Mouse (Mus musculus) cerebral cortex, adult 2 months (tissue): ENCODE measurements around the gene Tmem39a.

Experiments used
- WGBS: fragments of 180-500 bp; shearing (Covaris S2); methylation state at CpG from one replicate; pipeline ENCODE4 v1.1.7; 2018; 5-methylcytosine and 5-hydroxymethylcytosine counted together

Gene Tmem39a

GRCm38 (mm10) chr16:38558221-38558748 is at the start of gene Tmem39a:
Gene Tmem39a, plus strand, starts transcription at chr16:38558698.
- WGBS, result 81% methylated on average over 3 of the region's 3 CpGs

DNA sequence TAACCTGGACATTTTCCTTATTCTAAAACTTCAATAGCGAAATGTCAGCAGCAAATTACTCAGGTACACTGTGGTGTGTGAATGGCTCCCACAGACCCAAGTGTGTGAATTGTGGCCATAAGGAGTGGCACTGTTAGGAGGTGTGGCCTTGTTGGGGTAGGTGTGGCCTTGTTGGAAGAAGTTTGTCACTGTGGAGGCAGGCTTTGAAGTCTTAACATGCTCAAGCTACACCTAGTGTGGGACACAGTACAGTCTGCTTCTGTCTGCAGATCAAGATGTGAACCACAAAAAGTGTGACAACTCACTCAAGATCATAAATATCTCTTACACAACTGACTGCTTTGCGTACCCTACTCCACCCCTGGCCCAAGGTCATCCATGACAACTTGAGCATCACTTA is 47.7 kb upstream of the Tmem39a start:
- WGBS, result 96% methylated on average over 2 of the region's 2 CpGs

- WGBS, result 100% methylated on average over 2 of the region's 2 CpGs
Measured at GRCm38 (mm10) chr16:38519140-38519539, 39.4 kb upstream of the Tmem39a start.

- WGBS, result 29% methylated on average over 8 of the region's 8 CpGs
Measured at GRCm38 (mm10) chr16:38521211-38521987, 37.1 kb upstream of the Tmem39a start.

DNA sequence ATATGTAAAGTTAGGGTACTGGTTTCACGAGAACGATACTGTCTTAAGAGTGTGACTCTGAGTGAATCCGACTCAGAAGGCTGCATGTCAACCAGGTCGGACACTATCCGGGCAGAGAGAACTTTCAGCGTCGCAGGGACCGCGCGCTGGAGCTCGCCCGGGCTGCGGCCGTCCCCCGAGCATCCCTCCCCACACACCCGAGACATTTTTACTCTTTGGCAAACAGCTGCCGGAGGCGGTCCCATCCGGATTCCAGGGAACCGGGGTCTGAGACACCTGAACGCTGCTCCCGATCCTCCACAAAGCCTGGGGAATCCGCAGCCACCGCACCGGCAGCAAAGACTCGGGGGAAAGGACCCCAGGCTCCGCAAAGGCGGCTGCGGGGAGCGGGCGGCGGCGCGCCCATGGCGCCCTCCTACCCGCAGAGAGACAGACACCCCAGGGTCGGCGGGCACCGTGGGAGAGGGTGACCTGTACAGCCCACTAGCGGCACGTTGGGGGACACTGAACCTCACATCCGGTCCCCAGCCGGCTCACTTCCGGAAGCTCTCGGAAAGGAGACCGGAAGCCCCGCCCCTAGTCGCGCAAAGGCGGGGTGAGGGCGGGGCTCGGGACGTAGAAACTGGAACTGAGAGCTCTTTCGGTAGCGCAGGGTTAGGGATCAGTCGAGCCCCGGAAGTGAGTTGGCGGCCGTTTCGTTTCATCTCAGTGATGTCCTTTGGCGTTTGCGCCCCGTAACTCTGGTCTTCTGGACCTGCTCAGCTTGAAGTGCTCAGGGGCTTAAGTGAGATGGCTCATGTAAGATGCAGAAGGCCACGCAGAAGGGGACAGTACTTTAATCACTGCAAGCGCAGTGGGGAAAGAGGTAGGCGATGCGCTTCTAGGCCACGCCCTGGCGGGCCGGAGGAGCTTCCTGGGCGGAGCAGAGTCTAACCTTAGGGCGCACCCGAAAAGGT is 36.1 kb upstream of the Tmem39a start, which contains the start of gene Timmdc1:
Gene Timmdc1, minus strand, starts transcription at position 535 of the 956 bp plus-strand sequence.
- WGBS, result under 1% methylated on average over 73 of the region's 73 CpGs

GRCm38 (mm10) chr16:38526264-38526663 is 32.2 kb upstream of the Tmem39a start:
- 84% methylated on average over 6 of the region's 6 CpGs for WGBS

- 27% methylated on average over 8 of the region's 8 CpGs for WGBS
Measured at GRCm38 (mm10) chr16:38536544-38537146, 21.9 kb upstream of the Tmem39a start.

- WGBS, result 79% methylated on average over 13 of the region's 13 CpGs
Measured at GRCm38 (mm10) chr16:38538716-38539380, 19.6 kb upstream of the Tmem39a start.

GRCm38 (mm10) chr16:38548000-38548399 is 10.5 kb upstream of the Tmem39a start:
- 87% methylated on average over 1 of the region's 1 CpGs for WGBS

DNA sequence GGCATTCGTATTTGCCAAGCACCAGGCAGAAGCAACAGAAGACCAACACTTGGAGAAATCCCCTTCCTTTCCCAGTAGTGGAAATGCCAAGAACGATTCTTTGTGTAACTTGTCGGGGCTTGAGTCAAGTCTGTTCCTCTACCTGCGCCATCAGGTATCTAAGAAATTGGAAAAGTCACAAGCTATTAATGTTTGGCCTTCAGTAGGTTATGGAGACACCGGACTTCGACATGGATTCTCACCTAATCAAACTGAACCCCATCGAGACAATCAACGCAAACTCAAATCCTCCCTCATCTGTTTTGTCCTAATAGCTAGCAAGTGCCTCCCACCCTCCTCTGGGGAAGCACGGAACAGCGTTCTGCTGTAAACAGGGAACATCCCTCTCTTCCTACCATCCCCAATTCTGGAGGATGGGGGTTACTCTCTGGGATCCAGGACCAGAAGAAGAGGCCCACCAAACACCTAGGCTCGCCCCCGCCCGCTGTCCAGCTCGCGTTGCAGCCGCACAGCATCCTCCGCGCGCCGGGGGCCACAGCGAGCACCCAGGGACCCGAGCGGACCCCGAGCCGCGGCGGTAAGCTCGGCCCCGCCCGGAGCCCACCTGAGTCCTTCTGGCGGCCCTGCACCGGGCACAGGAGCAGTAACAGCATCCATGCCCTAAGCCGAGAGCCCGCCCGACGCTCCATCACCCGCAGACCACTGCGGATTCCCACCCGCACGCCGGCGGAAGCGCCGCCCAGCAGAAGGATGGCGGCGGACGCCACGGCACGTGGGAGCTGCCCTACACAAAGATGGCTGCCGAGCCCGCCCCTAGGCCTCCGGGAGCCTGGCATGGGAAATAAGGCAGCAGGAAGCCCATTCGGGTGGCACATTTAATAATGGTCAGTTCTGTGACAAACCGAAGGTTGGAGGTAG is 8.8 kb upstream of the Tmem39a start, which contains the start of gene Poglut1:
Gene Poglut1, minus strand, starts transcription at position 780 of the 918 bp plus-strand sequence.
- under 1% methylated on average over 54 of the region's 54 CpGs for WGBS

GRCm38 (mm10) chr16:38555988-38556387 is 2.5 kb upstream of the Tmem39a start:
- WGBS, result 66% methylated on average over 3 of the region's 3 CpGs

GRCm38 (mm10) chr16:38562131-38562967 is 3.9 kb downstream of the Tmem39a start:
- WGBS, result 6% methylated on average over 37 of the region's 37 CpGs

DNA sequence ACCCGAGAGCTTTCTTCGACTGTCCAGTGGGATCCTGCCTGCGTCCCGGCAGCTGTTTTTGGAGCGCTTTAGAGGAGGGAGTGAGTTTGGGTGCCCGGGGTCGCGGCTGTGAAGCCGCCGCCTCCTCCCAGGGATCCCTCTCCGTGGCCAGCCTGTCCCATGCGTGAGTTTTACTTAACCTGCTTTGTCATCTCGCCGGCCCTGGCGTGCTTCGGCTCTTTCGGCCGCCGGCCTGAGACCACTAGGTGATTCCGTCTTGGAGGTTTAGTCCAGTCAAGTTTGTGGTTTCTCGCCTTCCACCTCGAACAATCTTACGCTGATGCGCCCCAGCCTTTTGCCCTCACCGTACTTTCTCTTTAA is 4.5 kb downstream of the Tmem39a start:
- under 1% methylated on average over 25 of the region's 25 CpGs for WGBS

DNA sequence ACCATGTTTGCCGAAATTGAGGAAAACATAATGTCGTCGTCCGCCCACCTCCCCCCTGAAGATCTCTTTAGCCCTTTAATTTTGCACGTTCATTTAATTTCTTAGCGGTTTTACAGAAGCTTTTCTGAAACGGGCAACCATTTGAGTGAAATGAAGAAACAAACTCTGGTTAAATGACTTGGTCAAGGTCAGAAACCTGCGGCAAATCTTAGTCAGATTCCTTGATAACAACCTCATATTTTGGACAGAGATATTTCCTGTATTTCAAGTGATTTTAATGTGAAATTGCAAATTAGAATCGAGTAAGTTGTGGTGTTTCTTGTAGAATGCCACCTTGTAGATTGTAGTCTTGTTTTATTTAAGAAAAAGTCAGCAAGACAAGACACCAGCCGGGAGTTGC is 5.0 kb downstream of the Tmem39a start:
- WGBS, result 27% methylated on average over 10 of the region's 10 CpGs

GRCm38 (mm10) chr16:38568192-38568591 is 9.7 kb downstream of the Tmem39a start:
- WGBS, result 61% methylated on average over 5 of the region's 5 CpGs

GRCm38 (mm10) chr16:38571481-38571880 is 13.0 kb downstream of the Tmem39a start:
- 98% methylated on average over 3 of the region's 3 CpGs for WGBS

DNA sequence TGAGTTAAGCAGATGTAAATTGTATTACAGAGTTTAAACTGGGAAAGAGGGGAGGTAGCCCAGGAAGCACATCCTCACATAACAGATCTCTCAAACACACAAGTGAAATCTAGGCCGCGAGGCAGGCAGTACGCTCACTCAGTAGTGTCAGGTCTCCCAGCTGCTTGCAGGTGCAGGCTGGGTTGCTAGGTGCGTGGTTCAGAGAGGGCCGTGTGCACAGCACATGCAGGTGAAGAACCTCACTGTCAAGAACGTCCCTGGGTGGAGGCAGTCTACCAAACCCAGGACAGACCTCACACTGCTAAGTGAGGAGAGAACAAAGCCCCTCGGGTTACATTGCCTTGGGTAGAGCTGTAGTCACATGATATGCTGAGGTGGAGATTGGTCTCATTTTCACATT is 26.3 kb downstream of the Tmem39a start:
- WGBS, result 83% methylated on average over 7 of the region's 7 CpGs

GRCm38 (mm10) chr16:38585186-38585585 is 26.7 kb downstream of the Tmem39a start:
- 84% methylated on average over 5 of the region's 5 CpGs for WGBS

GRCm38 (mm10) chr16:38587163-38587562 is 28.7 kb downstream of the Tmem39a start:
- WGBS, result 82% methylated on average over 5 of the region's 5 CpGs
